Mouse (Mus musculus) v-Abl transformed pro-B cells (cell line): ENCODE results near the gene Ttll6.

Experiments used
- in situ Hi-C, 2 experiments: fragments of 400-800 bp; cut with MboI; formaldehyde crosslinking; loops; one replicate each; pipeline ENCODE4 v1.15.1; 2025; ENCODE audit not compliant: unreplicated experiment in 2 of 2

The Ttll6 gene

GRCm38 (mm10) chr11:96147471-96147870 is 13.9 kb downstream of the Ttll6 start:
- in situ Hi-C loops: loop anchor here in 1 of 2 experiments (10.0 to 25.0 kb wide), 2 partner anchors 87 to 610 kb away; no protein-coding TSS in a partner anchor

- in situ Hi-C loops: no loop called here
Measured at GRCm38 (mm10) chr11:96164769-96165168, 31.2 kb downstream of the Ttll6 start.

GRCm38 (mm10) chr11:96168125-96168524 is 34.5 kb downstream of the Ttll6 start:
- in situ Hi-C loops: no loop called here

GRCm38 (mm10) chr11:96169016-96169415 is 35.4 kb downstream of the Ttll6 start:
- in situ Hi-C loops: no loop called here

- in situ Hi-C loops: no loop called here
Measured at GRCm38 (mm10) chr11:96170711-96171379, 37.3 kb downstream of the Ttll6 start.

- in situ Hi-C loops: no loop called here
Measured at GRCm38 (mm10) chr11:96171601-96172000, 38.0 kb downstream of the Ttll6 start.

GRCm38 (mm10) chr11:96172511-96173287 is 39.1 kb downstream of the Ttll6 start:
- in situ Hi-C loops: no loop called here

- in situ Hi-C loops: no loop called here
Measured at GRCm38 (mm10) chr11:96173288-96173840, 39.8 kb downstream of the Ttll6 start.

- in situ Hi-C loops: no loop called here
Measured at GRCm38 (mm10) chr11:96174881-96175280, 41.3 kb downstream of the Ttll6 start.

- in situ Hi-C loops: no loop called here
Measured at GRCm38 (mm10) chr11:96175511-96175910, 41.9 kb downstream of the Ttll6 start.

- in situ Hi-C loops: no loop called here
Measured at GRCm38 (mm10) chr11:96175951-96176530, 42.5 kb downstream of the Ttll6 start.

GRCm38 (mm10) chr11:96176841-96177240 is 43.3 kb downstream of the Ttll6 start:
- in situ Hi-C loops: no loop called here

- in situ Hi-C loops: no loop called here
Measured at GRCm38 (mm10) chr11:96177546-96178174, 44.1 kb downstream of the Ttll6 start.

GRCm38 (mm10) chr11:96178356-96178755 is 44.8 kb downstream of the Ttll6 start:
- in situ Hi-C loops: no loop called here

GRCm38 (mm10) chr11:96178911-96179503 is 45.4 kb downstream of the Ttll6 start:
- in situ Hi-C loops: no loop called here

- in situ Hi-C loops: no loop called here
Measured at GRCm38 (mm10) chr11:96181061-96181460, 47.5 kb downstream of the Ttll6 start.

GRCm38 (mm10) chr11:96184233-96184632 is 50.6 kb downstream of the Ttll6 start:
- in situ Hi-C loops: no loop called here

GRCm38 (mm10) chr11:96187321-96187720 is 53.7 kb downstream of the Ttll6 start:
- in situ Hi-C loops: no loop called here

GRCm38 (mm10) chr11:96189810-96190522 is 56.4 kb downstream of the Ttll6 start:
- in situ Hi-C loops: no loop called here

- in situ Hi-C loops: no loop called here
Measured at GRCm38 (mm10) chr11:96191132-96191531, 57.5 kb downstream of the Ttll6 start.
